Mouse (Mus musculus) limb, embryonic 15.5 days (tissue): ENCODE measurements around the gene Adamts4. TPM values are rescaled to one million over a fixed set of nuclear protein-coding genes. Genes with fewer than 3 reads are reported as not detected.
A peak's percentile ranks its signal among the peaks of the same experiment; 100 is the strongest.

Experiments
- ATAC-seq: fragments of 200-750 bp; cut with Nextera tagmentation; 2 replicates; pipeline ENCODE4 v1.8.0; 2017; ENCODE audit warnings: low read depth, moderate TSS enrichment; ENCODE audit not compliant: insufficient number of reproducible peaks, low FRiP score, low TSS enrichment
- H3K27ac ChIP-seq: fragments of 300-500 bp; sonication (generic); 2 replicates; pipeline ENCODE4 v1.5.1; 2015; ENCODE audit warnings: moderate library complexity, mild to moderate bottlenecking, inconsistent platforms
- H3K27me3 ChIP-seq: fragments of 300-500 bp; sonication (generic); 2 replicates; pipeline ENCODE4 v1.6.1; 2015; ENCODE audit warnings: inconsistent platforms
- H3K36me3 ChIP-seq: fragments of 300-500 bp; sonication (generic); 2 replicates; pipeline ENCODE4 v1.6.1; 2015; ENCODE audit warnings: inconsistent platforms
- H3K4me1 ChIP-seq: fragments of 300-500 bp; sonication (generic); 2 replicates; pipeline ENCODE4 v1.6.1; 2015; ENCODE audit warnings: inconsistent platforms
- H3K4me2 ChIP-seq: fragments of 300-500 bp; sonication (generic); 2 replicates; pipeline ENCODE4 v1.6.1; 2015; ENCODE audit warnings: mild to moderate bottlenecking, inconsistent platforms
- H3K4me3 ChIP-seq: fragments of 300-500 bp; sonication (generic); 2 replicates; pipeline ENCODE4 v1.5.1; 2015; ENCODE audit warnings: mild to moderate bottlenecking, inconsistent platforms
- H3K9ac ChIP-seq: fragments of 300-500 bp; sonication (generic); 2 replicates; pipeline ENCODE4 v1.6.1; 2015; ENCODE audit warnings: inconsistent platforms
- H3K9me3 ChIP-seq: fragments of 300-500 bp; sonication (generic); 2 replicates; pipeline ENCODE4 v1.6.1; 2016; ENCODE audit warnings: inconsistent platforms
- WGBS: fragments of 180-500 bp; shearing (Covaris S2); methylation state at CpG from one replicate; pipeline ENCODE4 v1.1.7; 2015; 5-methylcytosine and 5-hydroxymethylcytosine counted together
- polyA plus RNA-seq: library from polyadenylated mRNA; unstranded; fragments of >200 nt; fragmentation: Nextera tagmentation; extraction: Ambion mirVana; gene quantifications from 2 replicates; pipeline ENCODE4 v1.2.1, GENCODE M21; 2015

Gene Adamts4
- polyA plus RNA-seq, 1 experiment from 2014 or later = 17.6 TPM

DNA sequence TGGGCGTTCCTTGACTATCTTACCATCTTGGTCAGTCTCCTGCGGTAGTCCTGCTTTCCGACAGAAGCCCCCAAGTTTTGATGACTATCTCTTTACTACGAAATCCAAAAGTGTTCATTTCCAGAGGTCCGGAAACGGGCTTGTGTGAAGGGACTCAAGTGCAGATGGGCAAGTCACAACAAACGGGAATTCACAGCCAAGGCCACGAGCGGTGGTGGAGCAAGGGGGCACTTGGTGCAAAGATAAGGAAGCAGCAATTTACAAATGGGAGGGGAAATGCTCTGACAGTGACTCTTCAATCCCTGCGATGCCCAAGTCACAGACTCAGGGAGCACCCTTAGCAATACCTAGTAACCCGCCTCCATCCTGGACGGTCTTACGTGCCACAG is 2.8 kb upstream of the Adamts4 start:
- H3K9me3 ChIP-seq = no peaks in the 10 kb centered on the region
- H3K4me2 ChIP-seq = peak overlapping the region; percentile 58
- H3K4me3 ChIP-seq = peak overlapping the region; percentile 63
- H3K9ac ChIP-seq = 0 out of 2 replicates have a peak overlapping the region, but pooled peaks have one; percentile 14
- no peak for ATAC-seq
- peaks cover 22% of the 10 kb centered on the region for H3K36me3 ChIP-seq
- peak overlapping the region; percentile 94 for H3K27ac ChIP-seq
- WGBS = 10% methylated on average over 13 of the region's 13 CpGs
- peaks cover 64% of the 10 kb centered on the region for H3K4me1 ChIP-seq
- no peaks in the 10 kb centered on the region for H3K27me3 ChIP-seq

DNA sequence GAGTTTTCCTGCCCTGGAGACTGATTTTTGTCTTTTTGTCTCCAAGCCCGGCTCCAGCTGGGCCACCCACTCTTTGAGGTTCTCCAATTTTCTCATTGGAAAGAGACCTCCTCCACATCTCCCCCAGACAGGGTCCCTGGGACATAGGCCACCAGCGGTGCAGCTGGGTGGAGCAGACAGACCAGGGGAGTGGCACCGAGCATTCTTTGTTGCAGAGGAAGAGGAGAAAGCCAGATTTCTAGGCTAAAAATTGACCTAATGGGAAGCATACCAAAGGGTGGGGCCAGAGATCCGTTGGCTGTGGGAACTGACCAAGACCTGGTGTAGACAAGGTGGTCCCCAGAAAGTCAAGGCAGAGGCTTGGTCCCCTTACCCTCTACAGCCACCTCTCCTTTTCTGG is 2.3 kb upstream of the Adamts4 start:
- 29% methylated on average over 4 of the region's 4 CpGs for WGBS
- Histone ChIP-seq H3K9ac (no peak overlapping the region), H3K27ac (peak overlapping the region; percentile 94), H3K4me2 (peak overlapping the region; percentile 58), H3K27me3 (no peaks in the 10 kb centered on the region), H3K36me3 (peaks cover 17% of the 10 kb centered on the region), H3K4me3 (peak overlapping the region; percentile 63), H3K9me3 (no peaks in the 10 kb centered on the region), H3K4me1 (peaks cover 68% of the 10 kb centered on the region)
- no peak for ATAC-seq

DNA sequence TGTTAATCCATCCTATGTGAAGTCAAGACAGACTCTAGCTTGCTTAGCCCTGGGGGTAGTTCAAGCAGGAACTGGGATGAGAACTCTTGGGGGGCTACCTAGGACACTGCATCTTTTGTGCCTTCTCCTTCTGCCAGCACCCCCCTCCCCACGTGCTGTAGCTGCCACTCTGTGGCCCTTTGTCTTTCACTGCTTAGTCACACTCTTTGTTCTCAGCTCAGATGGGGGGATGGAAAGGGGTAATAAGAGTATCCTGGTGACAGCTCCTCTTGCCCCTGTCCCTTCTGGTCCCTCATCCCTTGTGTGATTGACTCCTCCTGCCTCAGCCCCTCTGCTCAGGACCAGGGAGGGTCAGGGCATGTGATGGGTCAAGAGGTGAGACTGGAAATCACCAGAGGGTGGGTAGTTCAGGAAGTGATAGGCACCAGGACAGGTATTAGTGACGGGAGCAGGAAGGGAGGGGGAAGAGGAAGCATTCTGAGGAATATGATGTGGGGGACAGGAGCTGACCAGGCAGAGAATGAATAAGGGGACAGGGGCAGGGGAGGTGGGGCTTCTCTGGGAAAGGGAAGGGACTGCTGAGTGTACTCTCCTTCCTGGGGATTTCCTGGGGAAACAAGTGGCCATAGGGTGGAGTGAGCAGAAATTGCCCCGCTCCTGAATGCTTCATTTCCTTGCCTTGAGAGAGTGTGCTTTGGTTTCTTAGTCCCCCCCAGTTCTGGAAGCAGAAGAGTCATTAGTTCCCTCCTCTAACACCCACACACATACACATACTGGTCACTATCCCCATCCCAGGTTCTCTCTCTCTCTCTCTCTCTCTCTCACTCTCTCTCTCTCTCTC is 1.6 kb upstream of the Adamts4 start:
- peak overlapping the region; percentile 94 for H3K27ac ChIP-seq
- H3K4me1 ChIP-seq = peaks cover 73% of the 10 kb centered on the region
- no peak for ATAC-seq
- no peaks in the 10 kb centered on the region for H3K9me3 ChIP-seq
- no peaks in the 10 kb centered on the region for H3K27me3 ChIP-seq
- no peak overlapping the region for H3K9ac ChIP-seq
- H3K4me3 ChIP-seq = no peak overlapping the region
- no peak overlapping the region for H3K4me2 ChIP-seq
- peaks cover 11% of the 10 kb centered on the region for H3K36me3 ChIP-seq
- 55% methylated on average over 3 of the region's 3 CpGs for WGBS

DNA sequence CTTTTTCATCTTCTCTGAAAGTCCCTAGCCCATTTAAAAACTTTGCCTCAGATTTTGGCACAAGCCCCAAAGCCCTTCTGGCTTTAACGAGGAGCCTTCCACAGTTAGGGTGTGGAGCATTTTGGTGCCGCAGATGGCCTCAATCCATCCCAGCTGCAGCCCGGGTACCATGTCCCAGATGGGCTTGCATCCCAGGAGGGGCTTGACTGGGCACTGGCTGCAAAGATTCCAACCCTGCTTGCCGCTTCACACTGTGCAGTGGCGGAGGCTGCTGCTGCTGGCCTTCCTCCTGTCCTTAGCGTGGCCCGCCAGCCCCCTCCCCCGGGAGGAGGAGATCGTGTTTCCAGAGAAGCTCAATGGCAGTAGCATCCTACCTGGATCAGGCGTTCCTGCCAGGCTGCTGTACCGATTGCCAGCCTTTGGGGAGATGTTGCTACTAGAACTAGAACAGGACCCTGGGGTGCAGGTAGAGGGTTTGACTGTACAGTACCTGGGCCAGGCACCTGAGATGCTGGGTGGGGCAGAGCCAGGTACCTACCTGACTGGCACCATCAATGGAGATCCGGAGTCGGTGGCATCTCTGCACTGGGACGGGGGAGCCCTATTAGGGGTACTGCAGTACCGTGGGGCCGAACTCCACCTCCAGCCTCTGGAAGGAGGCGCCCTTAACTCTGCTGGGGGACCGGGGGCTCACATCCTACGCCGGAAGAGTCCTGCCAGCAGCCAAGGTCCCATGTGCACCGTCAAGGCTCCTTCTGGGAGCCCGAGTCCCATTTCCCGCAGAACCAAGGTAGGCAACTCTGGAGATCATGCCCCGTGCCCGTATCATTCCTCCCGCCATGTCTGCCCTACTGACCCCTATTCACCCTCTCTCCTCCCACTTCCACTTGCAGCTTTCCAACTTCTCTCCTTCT is 716 bp downstream of the Adamts4 start, which contains the start of gene Ndufs2:
Ndufs2 (minus strand) TSS at position 709 of the 914 bp plus-strand sequence.
- WGBS = 13% methylated on average over 26 of the region's 26 CpGs
- Histone ChIP-seq H3K4me3 (peak within 1 kb of the TSS; percentile 41), H3K27ac (peak within 1 kb of the TSS; percentile 91), H3K4me1 (peaks cover 65% of the 10 kb centered on the region), H3K36me3 (peaks cover 18% of the 10 kb centered on the region), H3K4me2 (peak within 1 kb of the TSS; percentile 58), H3K9me3 (no peaks in the 10 kb centered on the region), H3K9ac (peak within 1 kb of the TSS; percentile 29), H3K27me3 (no peaks in the 10 kb centered on the region)
- ATAC-seq = peak; percentile 19; the same call in 1 of the 2 replicates

DNA sequence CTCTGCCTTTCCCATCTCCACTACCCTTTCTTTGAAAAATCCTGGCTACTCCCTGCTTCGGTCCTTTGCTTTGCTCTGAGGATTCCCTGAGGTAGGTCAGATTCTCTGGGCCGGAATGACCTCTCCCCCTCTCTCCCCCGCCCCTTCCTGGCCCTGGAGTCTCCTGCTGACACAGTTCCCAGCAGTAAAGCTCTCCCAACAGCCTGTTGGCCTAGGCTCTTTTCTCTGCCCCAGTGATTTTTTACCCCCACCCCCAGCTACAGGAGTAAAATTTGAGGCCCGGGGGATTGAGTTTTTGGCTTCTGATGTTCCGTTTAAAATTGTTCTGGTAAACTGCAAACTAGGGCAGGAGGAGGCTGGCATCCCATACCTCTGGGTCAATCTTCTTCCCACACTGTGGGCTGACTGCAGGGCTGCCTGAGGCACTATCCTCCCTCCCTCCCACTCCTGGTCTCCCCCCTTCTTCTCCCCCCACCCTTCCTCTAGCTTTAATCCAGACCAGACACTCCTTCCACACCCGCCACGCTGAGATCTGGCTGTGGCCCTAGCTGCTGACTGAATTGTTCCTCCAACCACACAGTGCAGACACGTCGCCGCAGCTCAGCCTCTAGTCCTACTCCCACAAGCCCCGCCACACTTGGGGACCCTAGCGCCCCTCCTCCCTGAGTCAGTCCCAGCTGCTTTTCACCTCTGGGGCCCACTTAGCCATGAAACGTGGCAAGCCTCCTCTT is 1.5 kb downstream of the Adamts4 start:
- H3K9ac ChIP-seq = peak overlapping the region; percentile 29
- peak overlapping the region; percentile 58 for H3K4me2 ChIP-seq
- peaks cover 60% of the 10 kb centered on the region for H3K4me1 ChIP-seq
- no peaks in the 10 kb centered on the region for H3K27me3 ChIP-seq
- peak overlapping the region; percentile 91 for H3K27ac ChIP-seq
- peak; percentile 69 for ATAC-seq
- no peaks in the 10 kb centered on the region for H3K9me3 ChIP-seq
- 4% methylated on average over 13 of the region's 13 CpGs for WGBS
- H3K36me3 ChIP-seq = peaks cover 25% of the 10 kb centered on the region
- H3K4me3 ChIP-seq = peak overlapping the region; percentile 41

DNA sequence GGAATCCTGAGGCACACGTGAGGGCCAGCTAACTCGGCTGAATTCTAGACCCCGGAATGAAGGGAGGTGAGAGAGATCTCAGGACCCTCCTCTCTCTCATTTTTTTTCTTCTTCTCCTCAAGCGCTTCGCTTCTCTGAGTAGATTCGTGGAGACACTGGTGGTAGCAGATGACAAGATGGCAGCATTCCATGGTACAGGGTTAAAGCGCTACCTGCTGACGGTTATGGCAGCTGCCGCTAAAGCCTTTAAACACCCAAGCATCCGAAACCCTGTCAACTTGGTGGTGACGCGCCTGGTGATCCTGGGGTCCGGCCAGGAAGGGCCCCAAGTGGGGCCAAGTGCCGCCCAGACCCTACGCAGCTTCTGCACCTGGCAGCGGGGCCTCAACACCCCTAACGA is 2.2 kb downstream of the Adamts4 start:
- no peak for ATAC-seq
- peak overlapping the region; percentile 58 for H3K4me2 ChIP-seq
- 35% methylated on average over 17 of the region's 17 CpGs for WGBS

DNA sequence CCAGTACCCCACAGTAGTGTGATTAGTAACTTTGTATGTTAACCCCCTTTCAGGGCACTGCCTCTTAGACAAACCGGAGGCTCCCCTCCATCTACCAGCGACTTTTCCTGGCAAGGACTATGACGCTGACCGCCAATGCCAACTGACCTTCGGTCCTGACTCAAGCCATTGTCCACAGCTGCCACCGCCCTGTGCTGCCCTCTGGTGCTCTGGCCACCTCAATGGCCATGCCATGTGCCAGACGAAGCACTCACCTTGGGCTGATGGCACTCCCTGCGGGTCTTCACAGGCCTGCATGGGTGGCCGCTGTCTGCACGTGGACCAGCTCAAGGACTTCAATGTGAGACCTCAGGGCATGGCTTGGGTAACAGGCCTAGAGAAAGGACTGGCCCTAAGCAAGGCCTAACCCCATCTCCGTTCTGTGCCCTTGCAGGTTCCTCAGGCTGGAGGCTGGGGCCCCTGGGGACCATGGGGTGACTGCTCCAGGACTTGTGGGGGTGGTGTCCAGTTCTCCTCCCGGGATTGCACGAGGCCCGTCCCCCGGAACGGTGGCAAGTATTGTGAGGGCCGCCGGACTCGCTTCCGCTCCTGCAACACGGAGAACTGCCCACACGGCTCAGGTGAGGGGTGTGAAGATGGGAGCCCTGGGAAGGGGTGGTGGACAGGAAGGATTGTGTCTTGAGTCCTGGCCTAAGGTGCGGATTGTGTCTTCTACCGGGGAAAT is 6.0 kb downstream of the Adamts4 start:
- no peak for ATAC-seq
- H3K4me2 ChIP-seq = no peak overlapping the region
- no peaks in the 10 kb centered on the region for H3K27me3 ChIP-seq
- no peak overlapping the region for H3K9ac ChIP-seq
- H3K27ac ChIP-seq = no peak overlapping the region
- H3K4me3 ChIP-seq = no peak overlapping the region
- no peaks in the 10 kb centered on the region for H3K9me3 ChIP-seq
- peaks cover 21% of the 10 kb centered on the region for H3K4me1 ChIP-seq
- 89% methylated on average over 24 of the region's 24 CpGs for WGBS
- peaks cover 50% of the 10 kb centered on the region for H3K36me3 ChIP-seq

More for the DNA sequence above, 2.2 kb downstream of the Adamts4 start:
- H3K9ac ChIP-seq = peak overlapping the region; percentile 23
- no peaks in the 10 kb centered on the region for H3K9me3 ChIP-seq
- peak overlapping the region; percentile 41 for H3K4me3 ChIP-seq
- peak overlapping the region; percentile 91 for H3K27ac ChIP-seq
- H3K36me3 ChIP-seq = peaks cover 26% of the 10 kb centered on the region
- H3K27me3 ChIP-seq = no peaks in the 10 kb centered on the region
- H3K4me1 ChIP-seq = peaks cover 58% of the 10 kb centered on the region

DNA sequence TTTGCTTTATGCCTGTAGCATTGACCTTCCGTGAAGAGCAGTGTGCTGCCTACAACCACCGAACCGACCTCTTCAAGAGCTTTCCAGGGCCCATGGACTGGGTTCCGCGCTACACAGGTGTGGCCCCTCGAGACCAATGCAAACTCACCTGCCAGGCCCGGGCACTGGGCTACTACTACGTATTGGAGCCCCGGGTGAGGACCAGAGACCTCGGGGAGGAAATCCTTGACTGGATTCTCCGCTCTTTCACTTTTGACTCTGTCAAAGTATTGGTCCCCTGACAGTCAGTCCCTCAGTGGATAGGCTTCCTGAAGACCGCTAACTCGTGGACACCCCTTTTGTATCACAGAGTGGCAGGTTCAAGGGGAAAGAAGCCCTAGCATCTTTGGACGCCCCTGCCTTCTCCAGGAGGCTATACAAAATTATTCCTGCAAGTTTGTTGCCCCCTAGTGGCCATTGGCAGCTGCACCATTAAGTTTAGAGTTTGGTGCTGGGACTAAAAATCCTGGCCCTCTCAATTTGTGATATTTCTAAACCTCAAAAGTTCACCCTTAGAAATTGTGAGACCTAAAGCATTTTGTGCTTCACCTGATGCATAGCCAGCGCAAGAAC is 6.8 kb downstream of the Adamts4 start:
- Histone ChIP-seq H3K9ac (no peak overlapping the region), H3K36me3 (peaks cover 50% of the 10 kb centered on the region)
- 66% methylated on average over 15 of the region's 15 CpGs for WGBS

DNA sequence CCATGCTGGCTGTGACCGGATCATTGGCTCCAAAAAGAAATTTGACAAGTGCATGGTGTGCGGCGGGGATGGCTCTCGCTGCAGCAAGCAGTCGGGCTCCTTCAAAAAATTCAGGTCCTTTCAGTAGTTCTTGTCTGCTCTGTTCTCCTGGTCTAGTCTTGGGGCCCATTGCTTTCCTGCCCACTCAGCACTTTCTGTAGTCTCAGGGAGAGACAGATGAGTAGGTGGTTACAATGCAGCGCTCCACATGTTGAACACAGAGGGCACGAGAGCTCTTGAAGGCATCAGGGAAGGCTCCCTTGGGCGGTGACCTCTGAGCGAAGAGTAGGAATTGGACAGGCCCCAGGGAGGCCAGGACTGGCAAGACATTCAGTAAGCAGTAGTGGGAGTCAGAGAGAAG is 7.6 kb downstream of the Adamts4 start:
- no peaks in the 10 kb centered on the region for H3K9me3 ChIP-seq
- ATAC-seq = no peak
- no peak overlapping the region for H3K9ac ChIP-seq
- H3K4me3 ChIP-seq = no peak overlapping the region
- no peak overlapping the region for H3K27ac ChIP-seq
- WGBS = 89% methylated on average over 9 of the region's 9 CpGs
- H3K4me1 ChIP-seq = peaks cover 15% of the 10 kb centered on the region
- no peak overlapping the region for H3K4me2 ChIP-seq
- H3K36me3 ChIP-seq = peaks cover 50% of the 10 kb centered on the region
- H3K27me3 ChIP-seq = no peaks in the 10 kb centered on the region

More for the DNA sequence above, 6.8 kb downstream of the Adamts4 start:
- Histone ChIP-seq H3K4me2 (no peak overlapping the region), H3K4me3 (no peak overlapping the region), H3K27me3 (no peaks in the 10 kb centered on the region), H3K9me3 (no peaks in the 10 kb centered on the region), H3K4me1 (peaks cover 15% of the 10 kb centered on the region), H3K27ac (no peak overlapping the region)
- ATAC-seq = no peak

DNA sequence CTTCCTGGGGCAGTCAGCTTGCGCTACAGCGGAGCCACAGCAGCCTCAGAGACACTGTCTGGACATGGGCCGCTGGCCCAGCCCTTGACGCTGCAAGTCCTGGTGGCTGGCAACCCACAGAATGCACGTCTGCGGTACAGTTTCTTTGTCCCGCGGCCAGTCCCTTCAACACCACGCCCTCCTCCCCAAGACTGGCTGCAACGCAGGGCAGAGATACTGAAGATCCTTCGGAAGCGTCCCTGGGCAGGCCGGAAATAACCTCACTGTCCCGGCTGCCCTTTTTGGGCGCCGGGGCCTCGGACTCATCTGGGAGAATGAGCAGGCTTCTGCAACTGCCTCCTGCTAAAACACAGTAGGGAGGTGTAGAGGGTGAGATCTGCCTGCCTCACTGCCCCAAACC is 8.7 kb downstream of the Adamts4 start:
- WGBS = 83% methylated on average over 17 of the region's 17 CpGs
- peaks cover 48% of the 10 kb centered on the region for H3K36me3 ChIP-seq

More for the DNA sequence above, 8.7 kb downstream of the Adamts4 start:
- H3K4me3 ChIP-seq = no peak overlapping the region
- H3K4me2 ChIP-seq = no peak overlapping the region
- no peaks in the 10 kb centered on the region for H3K9me3 ChIP-seq
- ATAC-seq = no peak
- no peak overlapping the region for H3K9ac ChIP-seq
- no peaks in the 10 kb centered on the region for H3K27me3 ChIP-seq
- no peak overlapping the region for H3K27ac ChIP-seq
- H3K4me1 ChIP-seq = peaks cover 18% of the 10 kb centered on the region
